In the genomic region with DNA sequence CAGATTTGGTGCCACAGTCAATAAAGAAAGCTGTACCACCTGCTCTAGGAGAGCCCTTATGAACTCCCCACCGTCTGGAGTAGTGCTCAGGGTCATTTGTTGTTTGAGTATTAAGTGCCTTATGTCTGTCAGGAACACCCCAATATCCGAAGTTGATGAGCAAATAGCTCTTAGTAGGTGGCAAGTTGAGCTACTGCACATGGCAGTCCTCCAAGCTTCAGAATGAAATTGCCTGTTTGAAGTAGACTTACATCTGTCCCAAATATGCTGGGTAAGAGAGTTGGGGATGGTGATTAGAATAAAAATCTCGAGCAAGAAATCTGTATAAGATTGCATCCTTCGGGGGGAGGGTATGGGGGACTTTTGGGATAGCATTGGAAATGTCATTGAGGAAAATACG, we compare ENCODE assay signal across 7 mouse cellular contexts. TPM values are rescaled to one million over a fixed set of nuclear protein-coding genes. Genes with fewer than 3 reads are reported as not detected.
DNase-seq lines count a peak whose midpoint lies in the region; ATAC-seq and TF ChIP-seq lines count a peak whose summit lies in the region.

No protein-coding gene starts in this region.

- no peak overlapping the region for H3K9ac ChIP-seq in lung, postnatal 0 days (replicated peaks; ENCODE audit: low read depth)
- H3K9ac ChIP-seq in embryonic facial prominence, embryonic 13.5 days: peak overlapping the region; percentile 37
- H3K9ac ChIP-seq in intestine, embryonic 15.5 days: no peak overlapping the region
- H3K9ac ChIP-seq in neural tube, embryonic 13.5 days: peak overlapping the region; percentile 31; the same call in 1 of the 2 replicates

- no peak for TF ChIP-seq EP300 in lung, postnatal 0 days (IDR thresholded peaks at IDR 0.05)

- H3K4me2 ChIP-seq in lung, postnatal 0 days (replicated peaks; ENCODE audit: low read depth, low read length): no peak overlapping the region
- peak overlapping the region; percentile 72 for H3K4me2 ChIP-seq in embryonic facial prominence, embryonic 13.5 days
- peak overlapping the region; percentile 15 for H3K4me2 ChIP-seq in intestine, embryonic 15.5 days (replicated peaks)
- peak overlapping the region; percentile 83 for H3K4me2 ChIP-seq in neural tube, embryonic 13.5 days

- H3K4me3 ChIP-seq in lung, postnatal 0 days (ENCODE audit: low read depth, low read length): no peak overlapping the region
- H3K4me3 ChIP-seq in embryonic facial prominence, embryonic 13.5 days: peak overlapping the region; percentile 46
- H3K4me3 ChIP-seq in intestine, embryonic 15.5 days (replicated peaks): no peak overlapping the region
- peak overlapping the region; percentile 47 for H3K4me3 ChIP-seq in neural tube, embryonic 13.5 days

- no peak for TF ChIP-seq CTCF in lung, postnatal 0 days (IDR thresholded peaks at IDR 0.05)

- no peaks in the 10 kb centered on the region for H3K27me3 ChIP-seq in lung, postnatal 0 days (replicated peaks; ENCODE audit: insufficient read depth, low read length)
- no peaks in the 10 kb centered on the region for H3K27me3 ChIP-seq in embryonic facial prominence, embryonic 13.5 days
- no peaks in the 10 kb centered on the region for H3K27me3 ChIP-seq in intestine, embryonic 15.5 days (replicated peaks)
- no peaks in the 10 kb centered on the region for H3K27me3 ChIP-seq in neural tube, embryonic 13.5 days

- peaks cover 9% of the 10 kb centered on the region; the same call in 1 of the 2 replicates for H3K4me1 ChIP-seq in lung, postnatal 0 days (ENCODE audit: insufficient read depth, low read depth, low read length)
- peaks cover 19% of the 10 kb centered on the region for H3K4me1 ChIP-seq in embryonic facial prominence, embryonic 13.5 days
- peaks cover 12% of the 10 kb centered on the region; the same call in 1 of the 2 replicates for H3K4me1 ChIP-seq in intestine, embryonic 15.5 days (replicated peaks)
- peaks cover 23% of the 10 kb centered on the region for H3K4me1 ChIP-seq in neural tube, embryonic 13.5 days (replicated peaks)

- no peak for ATAC-seq in lung, postnatal 0 days
- no peak for ATAC-seq in embryonic facial prominence, embryonic 13.5 days (ENCODE audit: insufficient number of reproducible peaks, insufficient read depth, low FRiP score, low TSS enrichment, low read depth)
- no peak for ATAC-seq in intestine, embryonic 15.5 days
- ATAC-seq in neural tube, embryonic 13.5 days (ENCODE audit: low read depth): no peak
- no peak for ATAC-seq in frontal cortex, adult (ENCODE audit: low TSS enrichment)

- H3K9me3 ChIP-seq in lung, postnatal 0 days (ENCODE audit: low read length): no peaks in the 10 kb centered on the region
- no peaks in the 10 kb centered on the region for H3K9me3 ChIP-seq in embryonic facial prominence, embryonic 13.5 days
- H3K9me3 ChIP-seq in intestine, embryonic 15.5 days: no peaks in the 10 kb centered on the region
- no peaks in the 10 kb centered on the region for H3K9me3 ChIP-seq in neural tube, embryonic 13.5 days

- peak; percentile 65 for DNase-seq in lung, postnatal 0 days (ENCODE audit: low spot score)
- no peak for DNase-seq in lung, postnatal 14 days
- DNase-seq in Muller cell, postnatal 12 days (ENCODE audit: inconsistent ontology term): no peak

- no peak overlapping the region for H3K27ac ChIP-seq in lung, postnatal 0 days (ENCODE audit: low read length)
- H3K27ac ChIP-seq in embryonic facial prominence, embryonic 13.5 days: peak overlapping the region; percentile 90
- H3K27ac ChIP-seq in intestine, embryonic 15.5 days: peak overlapping the region; percentile 48; the same call in 1 of the 2 replicates
- peak overlapping the region; percentile 87 for H3K27ac ChIP-seq in neural tube, embryonic 13.5 days (replicated peaks)

- 9% methylated on average over 5 of the region's 5 CpGs for WGBS in lung, postnatal 0 days
- 17% methylated on average over 5 of the region's 5 CpGs for WGBS in embryonic facial prominence, embryonic 13.5 days
- WGBS in intestine, embryonic 15.5 days: 15% methylated on average over 5 of the region's 5 CpGs
- 22% methylated on average over 5 of the region's 5 CpGs for WGBS in neural tube, embryonic 13.5 days

- H3K36me3 ChIP-seq in lung, postnatal 0 days (ENCODE audit: insufficient read depth, low read length): peaks cover 13% of the 10 kb centered on the region; the same call in 1 of the 2 replicates
- peaks cover 27% of the 10 kb centered on the region for H3K36me3 ChIP-seq in embryonic facial prominence, embryonic 13.5 days
- peaks cover 18% of the 10 kb centered on the region for H3K36me3 ChIP-seq in intestine, embryonic 15.5 days
- H3K36me3 ChIP-seq in neural tube, embryonic 13.5 days: peaks cover 22% of the 10 kb centered on the region

RNA-seq across cellular contexts. Expression of gene Wdr5, which starts 24.4 kb away (rescaled TPM):
- 20.5 and 24.0 TPM in 2 replicates for polyA plus RNA-seq in lung, postnatal 0 days (2015; fragmentation: Nextera tagmentation; extraction: Ambion mirVana)
- polyA plus RNA-seq in embryonic facial prominence, embryonic 13.5 days (2015; fragmentation: Nextera tagmentation; extraction: Ambion mirVana): 57.4 and 57.9 TPM in 2 replicates
- 49.6 and 50.2 TPM in 2 replicates for polyA plus RNA-seq in intestine, embryonic 15.5 days (2015; fragmentation: Nextera tagmentation; extraction: Ambion mirVana)
- polyA plus RNA-seq in neural tube, embryonic 13.5 days (2015; fragmentation: Nextera tagmentation; extraction: Ambion mirVana): 36.6 and 39.7 TPM in 2 replicates

RNA-seq across cellular contexts. Expression of gene Brd3, which starts 31.9 kb away (rescaled TPM):
- 44.9 and 47.5 TPM in 2 replicates for polyA plus RNA-seq in lung, postnatal 0 days (2015; fragmentation: Nextera tagmentation; extraction: Ambion mirVana)
- 116 and 138 TPM in 2 replicates for polyA plus RNA-seq in embryonic facial prominence, embryonic 13.5 days (2015; fragmentation: Nextera tagmentation; extraction: Ambion mirVana)
- polyA plus RNA-seq in intestine, embryonic 15.5 days (2015; fragmentation: Nextera tagmentation; extraction: Ambion mirVana): 85.7 and 91.2 TPM in 2 replicates
- polyA plus RNA-seq in neural tube, embryonic 13.5 days (2015; fragmentation: Nextera tagmentation; extraction: Ambion mirVana): 122 and 144 TPM in 2 replicates

Comparison
In these comparisons a context has a peak if more than half of its experiments do, and no peak if none do; other contexts are left out.
1. H3K4me3 ChIP-seq: peak in embryonic facial prominence, embryonic 13.5 days (single experiment) and neural tube, embryonic 13.5 days (single experiment); none in lung, postnatal 0 days (single experiment) and intestine, embryonic 15.5 days (single experiment).
2. H3K9ac ChIP-seq: peak in embryonic facial prominence, embryonic 13.5 days (single experiment) and neural tube, embryonic 13.5 days (single experiment); none in lung, postnatal 0 days (single experiment) and intestine, embryonic 15.5 days (single experiment).